8 mouse cellular contexts compared by ENCODE assay signal in the genomic region with DNA sequence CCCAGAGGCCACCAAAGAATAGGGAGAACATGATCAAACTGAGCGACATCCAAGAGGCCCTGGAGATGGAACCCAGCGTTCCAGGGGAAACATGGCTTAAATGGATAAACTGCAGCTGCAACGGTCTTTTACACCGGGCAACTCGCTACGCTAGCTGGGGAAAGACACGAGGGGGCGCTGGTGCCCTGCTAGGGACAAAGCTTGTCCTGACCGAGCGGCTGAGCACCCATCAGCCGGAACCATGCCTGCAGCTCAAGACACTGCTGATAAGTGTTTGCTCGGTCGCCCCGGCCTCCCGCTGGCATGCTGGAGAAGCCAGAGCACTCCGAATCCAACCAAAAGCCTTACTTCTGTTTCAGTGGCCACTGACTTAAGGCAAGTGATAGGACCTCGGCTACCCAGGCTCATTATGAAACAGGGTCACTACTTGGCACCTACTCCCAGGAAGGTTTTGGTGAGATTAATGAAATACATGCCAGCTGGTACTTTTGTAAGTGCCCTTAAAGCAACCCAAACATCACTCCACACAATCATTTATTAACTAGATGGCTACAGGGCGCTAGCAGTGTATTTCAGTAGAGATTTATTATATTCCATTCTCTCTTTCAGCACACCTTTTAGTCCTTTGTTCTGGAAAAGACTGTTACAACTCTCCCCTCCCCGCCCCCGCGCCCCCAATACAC. TPM values are rescaled to one million over a fixed set of nuclear protein-coding genes. Genes with fewer than 3 reads are reported as not detected.
DNase-seq lines count a peak whose midpoint lies in the region; ATAC-seq lines count a peak whose summit lies in the region.

A gene (plus strand): TSS at position 347 of the 683 bp plus-strand sequence.

- ATAC-seq in inflammation-experienced regulatory T-cells, adult 6 months, result peak; percentile 58
- peak; percentile 100 for ATAC-seq in megakaryocyte progenitor cell, adult 5-6 weeks (replicated peaks; ENCODE audit: poor library complexity)

- intact Hi-C loops in gastrocnemius, postnatal 14 days (cut with DNase I; ENCODE audit: low total_unique reads), result loop anchor here (2.0 kb wide), 1 partner anchor 91 kb away; no protein-coding TSS in a partner anchor

- DNase-seq in adrenal gland, adult 18-20 months (ENCODE audit: low spot score in 2 of 2), result peak; percentile 93 to 94
- DNase-seq in embryo, embryonic 10.5 days (ENCODE audit: low spot score), result peak; percentile 97
- DNase-seq in gastrocnemius, postnatal 14 days, result peak; percentile 92
- DNase-seq in left cerebral cortex, adult 9 months (ENCODE audit: low spot score in 2 of 2), result peak; percentile 42 to 88
- peak; percentile 81 to 90 for DNase-seq in right cerebral cortex, postnatal 10 days (ENCODE audit: low spot score in 2 of 2)
- peak; percentile 94 for DNase-seq in urinary bladder, postnatal 14 days (ENCODE audit: low spot score)

RNA-seq across cellular contexts. Expression of the gene that starts here (rescaled TPM):
- total RNA-seq in adrenal gland, adult 18-20 months (2021), result 1 to 10 TPM in 1 of 2 experiments, not detected in 1; 2.7 TPM
- not detected for total RNA-seq in gastrocnemius, postnatal 14 days (2021)
- not detected for polyA plus RNA-seq in inflammation-experienced regulatory T-cells, adult 6 months (2017; shearing (Covaris generic))
- not detected in 2 replicates for total RNA-seq in megakaryocyte progenitor cell, adult 5-6 weeks (2015)
- not detected in 2 replicates for total RNA-seq in megakaryocyte progenitor cell, adult 5-6 weeks (2017)

Comparison
In these comparisons a context has a peak if more than half of its experiments do, and no peak if none do; other contexts are left out.
1. Peak in every context shown above with its lines: DNase-seq and ATAC-seq.
2. Peak in DNase-seq in gastrocnemius, postnatal 14 days; RNA of the gene not detected or under 1 TPM.
3. Peak in ATAC-seq in inflammation-experienced regulatory T-cells, adult 6 months; RNA of the gene not detected or under 1 TPM.
4. Peak in ATAC-seq in megakaryocyte progenitor cell, adult 5-6 weeks; RNA of the gene not detected or under 1 TPM.